Mouse (Mus musculus): ENCODE measurements around the gene Grin3b. TPM values are rescaled to one million over a fixed set of nuclear protein-coding genes. Genes with fewer than 3 reads are reported as not detected.

The Grin3b gene
- total RNA-seq, 1 experiment = 0.36 TPM

DNA sequence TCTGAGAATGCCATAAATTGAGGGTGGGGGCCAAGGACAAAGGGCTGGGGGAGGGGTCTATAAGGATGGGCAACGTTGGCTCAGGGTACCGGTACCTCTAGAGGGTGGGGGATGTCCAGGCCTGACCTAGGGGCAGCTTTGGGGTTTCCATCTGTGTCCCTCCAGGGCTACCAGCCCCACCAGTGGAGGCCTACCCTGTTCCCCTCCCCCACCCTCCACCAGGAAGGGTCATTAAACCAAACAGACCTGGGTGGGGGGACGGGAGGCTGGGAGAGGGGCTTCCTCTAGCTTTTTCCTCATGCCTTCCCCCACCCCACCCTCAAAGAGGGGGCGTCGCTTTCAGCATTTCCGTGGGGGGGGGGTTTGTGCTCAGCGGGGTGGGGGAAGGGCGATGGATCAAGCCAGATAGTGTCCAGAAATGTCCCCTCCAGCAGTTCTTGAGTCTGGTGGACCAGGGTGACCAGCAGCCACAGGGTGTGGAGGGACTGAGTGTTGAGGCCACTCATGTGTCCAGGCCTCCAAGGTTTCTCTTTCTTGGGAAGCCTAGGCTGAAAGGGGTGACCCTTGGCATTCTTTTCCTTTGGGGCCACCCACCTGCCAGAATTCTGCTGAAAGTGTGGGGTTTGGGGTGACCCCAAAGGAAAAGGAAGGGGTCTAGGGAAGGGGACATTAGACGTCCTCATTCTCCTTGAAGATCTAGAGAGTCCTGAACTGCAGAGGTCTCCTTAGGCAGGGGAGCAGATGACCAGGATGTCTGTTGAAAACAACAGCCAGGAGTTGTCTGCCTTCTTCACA, 41.4 kb upstream of the Grin3b start:
- peaks cover 0 to 6% of the 10 kb centered on the region in 2 experiments; a peak in 1 of 4 replicates for H3K4me1 ChIP-seq (ENCODE audit: control insufficient read depth in 2 of 2, insufficient read depth in 2 of 2, low read length in 2 of 2, poor library complexity in 1 of 2)
- no peak for DNase-seq (ENCODE audit: low read depth, low spot score)
- TF ChIP-seq MAFK (IDR thresholded peaks at IDR 0.05; ENCODE audit: insufficient read depth, low read depth, low read length) (no peak), ZC3H11A (IDR thresholded peaks at IDR 0.05; ENCODE audit: borderline replicate concordance, low read depth, low read length) (no peak), ZNF384 (IDR thresholded peaks at IDR 0.05; ENCODE audit: low read depth, low read length) (no peak), CHD2 (IDR thresholded peaks at IDR 0.05; ENCODE audit: low read depth, low read length) (no peak), HCFC1 (IDR thresholded peaks at IDR 0.05; ENCODE audit: borderline replicate concordance, insufficient read depth, low read length) (no peak)
- no peak overlapping the region for H3K4me3 ChIP-seq (ENCODE audit: insufficient read depth in 1 of 2, low read depth in 1 of 2, low read length in 2 of 2, poor library complexity in 1 of 2, severe bottlenecking in 1 of 2)
- H3K9me3 ChIP-seq (ENCODE audit: control insufficient read depth, insufficient read depth, low read depth, low read length) = no peaks in the 10 kb centered on the region
- no peak overlapping the region for H3K9ac ChIP-seq (ENCODE audit: insufficient read depth, low read depth, low read length, poor library complexity, severe bottlenecking)
- no peak overlapping the region for H3K27ac ChIP-seq (ENCODE audit: insufficient read depth, low read depth, low read length, poor library complexity, severe bottlenecking)
- in situ Hi-C loops (cut with MboI; ENCODE audit: low sequenced_read_pairs in 2 of 2, unreplicated experiment in 2 of 2) = no loop called here
- no peaks in the 10 kb centered on the region for H3K36me3 ChIP-seq (ENCODE audit: control insufficient read depth, insufficient read depth, low read length, poor library complexity, severe bottlenecking)

DNA sequence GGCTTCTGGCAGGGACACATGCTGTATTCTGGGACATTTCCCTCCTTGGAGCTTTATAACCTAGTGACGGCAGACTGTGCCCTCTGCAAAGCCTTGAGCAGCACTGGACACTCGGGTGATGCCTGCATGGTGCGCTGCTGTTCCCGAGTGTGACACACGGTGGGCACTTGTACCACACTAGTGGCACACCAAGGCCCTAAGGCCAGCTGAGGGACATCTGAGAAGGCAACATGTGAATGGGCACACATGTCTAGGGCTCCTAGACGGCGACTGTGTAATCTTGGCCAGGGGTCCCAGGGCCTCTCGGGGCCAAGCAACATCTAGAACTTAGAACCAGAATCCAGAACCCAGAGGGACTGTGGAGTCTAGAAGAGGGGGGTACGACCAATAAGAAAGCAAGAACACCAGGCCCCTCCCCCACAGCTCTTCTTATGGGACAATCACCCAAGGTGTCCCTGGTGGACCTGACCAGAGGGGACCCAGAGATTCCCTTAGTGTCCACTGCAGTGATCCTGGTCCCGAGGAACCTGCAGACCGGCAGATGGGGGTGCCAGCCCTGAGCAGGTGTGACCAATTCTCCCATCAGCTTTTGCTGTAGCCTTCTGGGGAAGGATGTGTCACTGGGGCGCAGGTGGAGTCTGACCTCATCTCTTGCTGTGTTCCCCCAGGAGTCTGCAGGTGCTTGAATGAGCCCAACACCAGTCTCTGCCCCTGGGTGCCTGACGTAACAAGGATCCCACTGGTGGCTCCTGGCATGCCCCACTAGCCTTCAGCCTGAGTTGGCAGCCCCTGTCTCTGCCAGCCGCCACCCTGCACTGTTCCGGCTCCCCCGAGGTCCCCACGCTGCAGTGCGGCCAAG, 40.3 kb upstream of the Grin3b start:
- Histone ChIP-seq H3K36me3 (ENCODE audit: control insufficient read depth, insufficient read depth, low read length, poor library complexity, severe bottlenecking) (no peaks in the 10 kb centered on the region), H3K27ac (ENCODE audit: insufficient read depth, low read depth, low read length, poor library complexity, severe bottlenecking) (no peak overlapping the region), H3K4me1 (ENCODE audit: control insufficient read depth in 2 of 2, insufficient read depth in 2 of 2, low read length in 2 of 2, poor library complexity in 1 of 2) (peaks cover 0 to 6% of the 10 kb centered on the region in 2 experiments; a peak in 1 of 4 replicates), H3K9me3 (ENCODE audit: control insufficient read depth, insufficient read depth, low read depth, low read length) (no peaks in the 10 kb centered on the region), H3K4me3 (ENCODE audit: insufficient read depth in 1 of 2, low read depth in 1 of 2, low read length in 2 of 2, poor library complexity in 1 of 2, severe bottlenecking in 1 of 2) (no peak overlapping the region), H3K9ac (ENCODE audit: insufficient read depth, low read depth, low read length, poor library complexity, severe bottlenecking) (no peak overlapping the region)
- no peak for DNase-seq (ENCODE audit: low read depth, low spot score)
- no peak for TF ChIP-seq ZC3H11A (IDR thresholded peaks at IDR 0.05; ENCODE audit: borderline replicate concordance, low read depth, low read length)
- TF ChIP-seq HCFC1 (IDR thresholded peaks at IDR 0.05; ENCODE audit: borderline replicate concordance, insufficient read depth, low read length) = no peak
- TF ChIP-seq CHD2 (IDR thresholded peaks at IDR 0.05; ENCODE audit: low read depth, low read length) = no peak
- TF ChIP-seq ZNF384 (IDR thresholded peaks at IDR 0.05; ENCODE audit: low read depth, low read length) = no peak
- TF ChIP-seq MAFK (IDR thresholded peaks at IDR 0.05; ENCODE audit: insufficient read depth, low read depth, low read length) = no peak
- in situ Hi-C loops (cut with MboI; ENCODE audit: low sequenced_read_pairs in 2 of 2, unreplicated experiment in 2 of 2) = no loop called here

DNA sequence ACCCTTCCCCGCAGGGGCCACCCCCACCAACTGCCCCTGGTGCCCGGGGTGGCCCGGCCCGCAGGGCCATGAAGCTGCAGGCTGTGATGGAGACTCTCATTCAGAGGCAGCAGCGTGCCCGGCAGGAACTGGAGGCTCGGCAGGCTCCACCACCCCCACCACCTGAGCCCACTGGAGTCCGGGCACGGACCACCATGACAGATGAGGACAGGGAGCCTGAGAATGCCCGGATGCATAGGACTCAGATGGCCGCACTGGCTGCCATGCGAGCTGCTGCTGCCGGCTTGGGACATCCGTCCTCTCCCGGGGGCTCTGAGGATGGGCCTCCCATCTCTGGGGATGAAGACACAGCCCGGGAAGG, 39.7 kb upstream of the Grin3b start:
- no peaks in the 10 kb centered on the region for H3K9me3 ChIP-seq (ENCODE audit: control insufficient read depth, insufficient read depth, low read depth, low read length)
- H3K36me3 ChIP-seq (ENCODE audit: control insufficient read depth, insufficient read depth, low read length, poor library complexity, severe bottlenecking) = no peaks in the 10 kb centered on the region
- H3K4me3 ChIP-seq (ENCODE audit: insufficient read depth in 1 of 2, low read depth in 1 of 2, low read length in 2 of 2, poor library complexity in 1 of 2, severe bottlenecking in 1 of 2) = no peak overlapping the region
- H3K27ac ChIP-seq (ENCODE audit: insufficient read depth, low read depth, low read length, poor library complexity, severe bottlenecking) = no peak overlapping the region
- H3K9ac ChIP-seq (ENCODE audit: insufficient read depth, low read depth, low read length, poor library complexity, severe bottlenecking) = no peak overlapping the region
- TF ChIP-seq HCFC1 (IDR thresholded peaks at IDR 0.05; ENCODE audit: borderline replicate concordance, insufficient read depth, low read length) (no peak), ZC3H11A (IDR thresholded peaks at IDR 0.05; ENCODE audit: borderline replicate concordance, low read depth, low read length) (no peak), MAFK (IDR thresholded peaks at IDR 0.05; ENCODE audit: insufficient read depth, low read depth, low read length) (no peak), ZNF384 (IDR thresholded peaks at IDR 0.05; ENCODE audit: low read depth, low read length) (no peak), CHD2 (IDR thresholded peaks at IDR 0.05; ENCODE audit: low read depth, low read length) (no peak)
- in situ Hi-C loops (cut with MboI; ENCODE audit: low sequenced_read_pairs in 2 of 2, unreplicated experiment in 2 of 2) = no loop called here
- DNase-seq (ENCODE audit: low read depth, low spot score) = no peak
- H3K4me1 ChIP-seq (ENCODE audit: control insufficient read depth in 2 of 2, insufficient read depth in 2 of 2, low read length in 2 of 2, poor library complexity in 1 of 2) = peaks cover 0 to 8% of the 10 kb centered on the region in 2 experiments; a peak in 1 of 4 replicates

DNA sequence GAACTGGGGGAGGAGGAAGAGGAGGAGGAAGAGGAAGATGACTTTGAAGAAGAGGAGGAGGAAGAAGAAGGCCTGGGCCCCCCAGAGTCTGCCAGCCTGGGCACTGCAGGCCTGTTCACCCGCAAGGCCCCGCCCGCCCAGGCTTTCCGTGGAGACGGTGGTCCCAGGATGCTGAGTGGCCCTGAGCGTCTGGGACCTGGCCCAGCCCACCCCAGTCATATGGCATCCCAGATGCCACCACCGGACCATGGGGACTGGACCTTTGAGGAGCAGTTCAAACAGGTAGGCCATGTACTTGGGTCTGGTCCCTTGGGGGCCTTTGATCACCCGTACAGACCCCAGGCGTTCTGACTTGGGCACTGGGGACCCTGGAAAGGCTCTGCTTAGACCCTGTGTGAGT, 38.7 kb upstream of the Grin3b start:
- Histone ChIP-seq H3K36me3 (ENCODE audit: control insufficient read depth, insufficient read depth, low read length, poor library complexity, severe bottlenecking) (no peaks in the 10 kb centered on the region), H3K4me1 (ENCODE audit: control insufficient read depth in 2 of 2, insufficient read depth in 2 of 2, low read length in 2 of 2, poor library complexity in 1 of 2) (peaks cover 0 to 6% of the 10 kb centered on the region in 2 experiments; a peak in 1 of 4 replicates), H3K9me3 (ENCODE audit: control insufficient read depth, insufficient read depth, low read depth, low read length) (no peaks in the 10 kb centered on the region), H3K9ac (ENCODE audit: insufficient read depth, low read depth, low read length, poor library complexity, severe bottlenecking) (no peak overlapping the region), H3K4me3 (ENCODE audit: insufficient read depth in 1 of 2, low read depth in 1 of 2, low read length in 2 of 2, poor library complexity in 1 of 2, severe bottlenecking in 1 of 2) (no peak overlapping the region), H3K27ac (ENCODE audit: insufficient read depth, low read depth, low read length, poor library complexity, severe bottlenecking) (no peak overlapping the region)
- in situ Hi-C loops (cut with MboI; ENCODE audit: low sequenced_read_pairs in 2 of 2, unreplicated experiment in 2 of 2) = no loop called here
- DNase-seq (ENCODE audit: low read depth, low spot score) = no peak
- TF ChIP-seq ZNF384 (IDR thresholded peaks at IDR 0.05; ENCODE audit: low read depth, low read length) (no peak), ZC3H11A (IDR thresholded peaks at IDR 0.05; ENCODE audit: borderline replicate concordance, low read depth, low read length) (no peak), CHD2 (IDR thresholded peaks at IDR 0.05; ENCODE audit: low read depth, low read length) (no peak), HCFC1 (IDR thresholded peaks at IDR 0.05; ENCODE audit: borderline replicate concordance, insufficient read depth, low read length) (no peak), MAFK (IDR thresholded peaks at IDR 0.05; ENCODE audit: insufficient read depth, low read depth, low read length) (no peak)
